Comparison of ENCODE assay signal across 11 mouse cellular contexts in the genomic region with DNA sequence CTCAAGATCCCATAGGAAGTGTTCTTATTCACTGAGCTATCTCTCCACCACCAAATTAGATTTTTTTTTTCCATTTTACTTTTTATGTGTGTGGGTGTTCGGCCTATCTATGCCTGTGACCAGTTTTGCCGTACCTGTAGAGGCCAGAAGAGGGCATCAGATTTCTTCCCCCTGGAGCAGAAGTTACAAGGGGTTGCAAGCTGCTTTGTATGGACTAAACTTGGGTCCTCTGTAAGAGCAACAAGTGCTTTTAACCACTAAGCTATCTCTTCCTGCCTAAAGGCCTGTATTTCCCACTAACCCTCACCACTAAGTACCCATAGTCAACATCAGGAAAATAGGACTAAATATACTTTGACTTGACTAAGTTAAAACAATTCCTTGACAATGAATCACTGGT. TPM values are rescaled to one million over a fixed set of nuclear protein-coding genes. Genes with fewer than 3 reads are reported as not detected.
DNase-seq lines count a peak whose midpoint lies in the region; ATAC-seq and TF ChIP-seq lines count a peak whose summit lies in the region.
"Had no signal": no experiment of that assay in that cellular context is flagged by ENCODE, and none has a peak within 500 bp of the region (broad histone marks: within the 10 kb centered on the region; RNA-seq: fewer than 3 reads in every experiment).

No protein-coding gene starts in this region.

- H3K4me3 ChIP-seq in layer of hippocampus, adult 2 months, result no peak overlapping the region
- H3K4me3 ChIP-seq: heart, embryonic 12.5 days had no signal

- peak; percentile 71 for TF ChIP-seq CTCF in layer of hippocampus, adult 2 months (conservative IDR thresholded peaks at IDR 0.05)

- H3K27ac ChIP-seq in layer of hippocampus, adult 2 months, result no peak overlapping the region

- ATAC-seq in megakaryocyte, adult 5-6 weeks (ENCODE audit: poor library complexity, severe bottlenecking), result no peak

- DNase-seq in cerebellum, adult 9-10 months, result peak; percentile 23
- DNase-seq in cerebellum, postnatal 36 days, result no peak
- DNase-seq in layer of hippocampus, adult 2 months (ENCODE audit: low spot score in 2 of 2), result peak in 1 of 2 experiments; percentile 46
- no peak for DNase-seq in layer of hippocampus, adult 9-11 months
- DNase-seq in 3T3-L1 (ENCODE audit: low read depth, low spot score), result peak; percentile 44
- peak; percentile 5 for DNase-seq in T-cell, adult 2 months (ENCODE audit: low spot score)
- no peak for DNase-seq in frontal cortex, postnatal 14 days (ENCODE audit: low spot score in 2 of 2)

RNA-seq across cellular contexts. Expression of a gene that starts 31.2 kb away (rescaled TPM):
- total RNA-seq in layer of hippocampus, adult 2 months (2021), result 10 to 100 TPM; 17.3 to 18.9 TPM
- total RNA-seq in megakaryocyte, adult 5-6 weeks (2015), result 13.0 and 17.0 TPM in 2 replicates
- total RNA-seq in megakaryocyte, adult 5-6 weeks (2017), result 13.2 and 19.8 TPM in 2 replicates

RNA-seq across cellular contexts. Expression of a gene that starts 37.9 kb away (rescaled TPM):
- not detected for total RNA-seq in layer of hippocampus, adult 2 months (2021)
- total RNA-seq in megakaryocyte, adult 5-6 weeks (2015), result 528 and 641 TPM in 2 replicates
- total RNA-seq in megakaryocyte, adult 5-6 weeks (2017), result 492 and 635 TPM in 2 replicates
- total RNA-seq: G1E; layer of hippocampus, postnatal 36 days had no signal

Comparison
In these comparisons a context has a peak if more than half of its experiments do, and no peak if none do; other contexts are left out.
1. DNase-seq: peak in cerebellum, adult 9-10 months (single experiment), 3T3-L1 (single experiment) and T-cell, adult 2 months (single experiment); none in cerebellum, postnatal 36 days (0 of 2), layer of hippocampus, adult 9-11 months (single experiment) and frontal cortex, postnatal 14 days (0 of 2).
2. RNA of a gene that starts 37.9 kb away (total RNA-seq): 492 to 641 TPM in megakaryocyte, adult 5-6 weeks; not detected in layer of hippocampus, adult 2 months; every median in the first group is over 100 times any median in the second.